Mouse (Mus musculus) WW6 (cell line): ENCODE results near the gene Mdga1.

Experiments used
- DNase-seq: peaks from one replicate; pipeline ENCODE4 v3.0.0-alpha.2; 2013; ENCODE audit warnings: low read depth, low spot score

Mdga1 gene

DNA sequence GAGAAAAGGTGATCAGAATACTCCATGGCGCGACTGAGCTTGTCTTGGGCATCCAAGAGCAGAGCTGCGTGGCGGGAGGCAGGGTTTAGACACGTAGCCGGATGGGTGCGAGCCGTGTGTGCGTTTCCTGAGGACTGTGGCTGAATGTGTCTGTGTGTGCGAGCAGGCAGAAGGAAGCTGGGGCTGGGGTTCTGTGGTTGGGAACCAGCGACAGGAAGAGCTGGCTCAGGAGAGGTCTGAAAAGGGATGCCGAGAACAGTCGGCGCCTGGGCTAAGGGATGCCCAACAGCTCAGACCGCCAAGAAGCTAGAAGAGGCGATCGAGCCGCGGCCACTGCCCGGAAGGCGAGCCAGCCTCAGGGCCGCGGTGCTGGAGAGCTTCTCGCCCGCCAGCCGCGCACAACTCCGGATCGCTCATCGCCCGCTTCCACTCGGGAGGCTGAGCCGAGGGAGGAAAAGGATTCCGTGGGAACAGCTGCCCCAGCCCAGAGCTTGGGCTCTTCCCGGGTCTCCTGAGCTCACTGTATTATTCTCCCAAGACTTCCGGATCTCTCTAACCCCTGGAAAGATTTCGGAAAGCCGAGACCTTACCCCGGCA lies 83.1 kb downstream of the Mdga1 start:
- no peak for DNase-seq

- no peak for DNase-seq
These were observed 83.8 kb downstream of the Mdga1 start for GRCm38 (mm10) chr17:29886061-29886460.

- DNase-seq = no peak
These were observed 85.3 kb downstream of the Mdga1 start for GRCm38 (mm10) chr17:29884596-29884995.

DNA sequence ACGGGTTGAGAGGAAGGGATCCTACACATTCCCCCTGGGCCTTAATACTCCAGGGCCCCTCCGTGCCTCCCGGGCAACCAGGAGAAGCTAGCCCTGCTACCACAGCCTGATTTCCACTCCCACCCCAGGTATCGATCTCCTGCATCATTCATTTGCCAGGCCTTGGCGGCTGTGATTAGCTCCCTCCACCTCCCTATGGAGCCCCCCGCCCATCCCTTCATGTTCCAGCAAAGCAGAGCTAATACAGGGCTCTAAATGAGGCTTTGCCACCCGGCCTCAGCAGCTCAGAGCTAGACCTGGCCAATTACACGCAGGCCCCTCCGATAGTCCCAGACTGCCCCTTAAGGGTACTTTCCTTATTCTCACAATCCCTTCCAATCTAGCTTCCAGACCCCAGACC lies 86.5 kb downstream of the Mdga1 start:
- DNase-seq = no peak

GRCm38 (mm10) chr17:29882885-29883284 lies 87.0 kb downstream of the Mdga1 start:
- no peak for DNase-seq

DNA sequence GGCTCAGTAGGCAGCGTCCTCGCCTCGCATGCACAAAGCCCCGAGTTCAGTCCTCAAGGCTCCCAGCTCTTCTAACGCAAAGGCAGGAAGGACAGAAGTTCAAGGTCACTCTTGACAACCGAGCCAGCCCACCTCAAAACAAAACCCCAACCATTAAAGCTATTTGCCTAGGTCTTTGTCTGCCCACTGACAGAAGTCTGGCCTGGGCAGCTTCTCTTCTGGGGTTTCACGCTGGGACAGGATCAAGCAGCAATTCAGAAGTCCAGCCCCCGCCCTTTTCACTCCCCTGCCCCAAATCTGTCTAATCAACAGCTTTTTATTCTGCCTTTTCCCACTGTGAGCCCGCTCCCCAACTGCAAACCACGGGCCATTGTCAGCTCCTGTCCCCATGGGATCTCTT lies 89.6 kb downstream of the Mdga1 start:
- DNase-seq = no peak

DNA sequence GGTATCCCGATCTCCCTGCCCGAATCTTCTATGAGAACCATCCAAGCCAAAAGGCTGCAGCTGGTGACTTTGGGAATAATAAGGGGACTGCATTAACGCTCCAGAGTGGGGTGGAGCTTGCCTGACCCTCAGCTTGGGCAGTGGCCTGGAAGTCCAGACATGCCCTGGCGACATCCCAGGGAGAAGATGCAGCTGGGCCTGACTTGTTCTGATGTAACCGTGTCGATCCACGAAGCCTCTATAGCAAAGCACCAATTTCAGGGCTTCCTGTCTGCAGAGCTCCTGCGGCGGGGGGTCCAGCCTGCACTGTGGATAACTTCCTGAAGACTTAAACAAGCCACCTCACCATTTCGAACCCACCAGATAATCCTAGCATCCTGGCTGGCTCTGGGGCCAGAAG lies 90.9 kb downstream of the Mdga1 start:
- DNase-seq = no peak

DNA sequence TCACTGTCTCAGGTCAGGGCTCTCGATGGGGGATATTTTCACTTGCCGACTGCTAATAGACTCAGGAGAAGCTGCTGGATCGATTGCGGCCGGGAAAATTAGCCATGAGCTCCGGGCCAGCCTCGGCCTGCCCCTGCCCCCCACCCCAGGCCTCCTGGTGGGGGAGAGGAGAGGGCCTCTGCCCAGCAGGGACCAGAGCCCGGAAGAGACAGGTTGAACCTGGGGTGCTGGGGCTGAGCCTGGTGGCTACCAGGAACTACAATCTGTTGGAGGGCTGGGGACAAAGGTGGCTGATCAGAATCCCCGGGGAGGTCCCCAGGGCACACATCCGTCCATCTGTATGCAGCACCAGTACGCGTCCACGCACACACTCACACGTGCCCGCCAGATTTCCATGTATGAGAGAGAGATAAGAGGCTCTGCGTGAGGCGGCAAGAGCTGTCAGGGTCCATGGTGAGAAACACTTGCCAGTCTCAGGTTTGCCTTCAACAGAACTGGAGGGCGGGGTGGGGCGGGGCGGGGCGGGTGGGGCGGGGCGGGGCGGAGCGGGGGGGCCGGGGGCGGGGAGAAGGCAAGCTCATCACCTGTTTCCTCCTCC lies 95.7 kb downstream of the Mdga1 start:
- no peak for DNase-seq

DNA sequence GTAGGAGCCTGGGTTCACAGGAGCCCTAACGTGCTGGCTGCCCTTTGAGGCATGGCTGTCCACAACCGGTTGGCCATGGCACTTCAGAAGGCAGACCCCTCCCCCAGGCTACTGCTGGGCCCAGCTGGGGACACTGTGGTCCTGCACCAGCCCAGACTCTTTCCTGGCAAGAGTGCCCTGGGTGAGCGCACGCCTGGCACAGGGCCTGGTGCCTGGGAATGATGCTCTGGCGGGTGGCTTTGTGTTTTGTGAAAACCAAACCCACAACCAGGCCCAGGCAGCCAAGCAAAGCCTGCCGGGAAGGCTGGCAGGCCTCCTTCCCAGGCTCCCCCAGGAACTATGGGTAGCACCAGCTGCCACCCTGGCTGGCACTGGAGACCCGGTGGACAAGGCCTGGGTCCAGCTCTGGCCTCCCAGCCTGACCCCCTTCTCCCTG lies 96.3 kb downstream of the Mdga1 start:
- no peak for DNase-seq

DNA sequence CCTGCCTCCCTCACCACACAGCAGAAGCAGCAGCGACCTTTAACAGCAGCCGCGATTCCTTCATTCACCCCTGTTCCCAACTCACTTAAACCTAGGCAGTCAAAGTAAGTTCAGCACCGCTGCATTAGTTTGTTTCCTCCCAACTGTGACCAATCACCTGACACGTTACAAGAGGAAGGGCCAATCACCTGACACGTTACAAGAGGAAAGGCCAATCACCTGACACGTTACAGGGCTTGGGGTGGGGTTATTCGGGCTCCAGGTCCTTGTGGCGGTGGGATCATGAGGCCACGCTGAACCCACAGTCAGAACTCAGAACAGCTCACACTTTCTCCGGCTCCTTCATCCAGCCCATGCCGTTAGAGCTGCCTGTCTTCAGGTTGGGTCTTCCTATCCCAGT lies 99.6 kb downstream of the Mdga1 start:
- no peak for DNase-seq

DNA sequence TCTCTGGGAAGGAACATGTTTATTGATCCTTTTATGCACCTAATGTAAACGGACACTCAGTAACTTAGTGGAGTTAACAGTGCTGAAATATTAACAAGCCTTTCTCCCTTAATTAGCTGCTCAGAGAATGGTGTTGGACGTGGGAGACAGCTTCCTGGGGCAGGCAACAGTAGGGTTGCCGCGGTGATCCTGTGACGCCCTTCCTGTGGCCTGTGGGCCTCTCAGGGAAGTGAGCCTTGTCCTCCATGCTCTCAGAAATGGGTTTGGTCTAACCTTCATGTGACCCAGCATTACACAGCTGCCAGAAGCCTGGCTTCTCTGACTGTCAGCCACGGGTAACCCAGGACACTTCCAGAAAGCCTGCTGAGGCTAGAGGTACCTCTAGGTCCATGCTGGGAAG lies 104.0 kb downstream of the Mdga1 start:
- no peak for DNase-seq

GRCm38 (mm10) chr17:29864440-29864839 lies 105.4 kb downstream of the Mdga1 start:
- no peak for DNase-seq

DNA sequence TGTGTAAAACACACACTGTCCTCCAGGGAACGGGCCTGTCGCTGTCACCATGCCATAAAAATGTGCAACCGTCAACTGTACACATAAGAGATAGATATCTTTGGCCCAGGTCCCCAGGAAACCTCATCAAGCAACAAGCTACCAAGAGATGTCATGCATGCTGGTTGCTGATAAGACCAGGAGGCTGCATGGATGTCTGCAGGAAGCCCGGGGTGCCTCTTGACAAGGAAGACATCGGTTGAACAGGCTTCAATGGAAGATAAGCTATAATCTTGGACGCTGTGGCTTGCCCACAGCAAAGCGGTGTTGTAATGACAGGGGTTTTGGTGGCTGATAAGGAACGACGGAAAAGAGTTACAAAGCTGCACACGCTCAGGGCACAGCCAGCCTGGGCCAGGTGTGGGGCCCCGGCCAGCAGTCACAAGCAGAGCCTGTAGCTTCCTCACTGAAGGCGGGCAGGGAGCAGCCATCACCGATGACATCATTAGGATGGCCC lies 110.1 kb downstream of the Mdga1 start:
- DNase-seq = no peak

DNA sequence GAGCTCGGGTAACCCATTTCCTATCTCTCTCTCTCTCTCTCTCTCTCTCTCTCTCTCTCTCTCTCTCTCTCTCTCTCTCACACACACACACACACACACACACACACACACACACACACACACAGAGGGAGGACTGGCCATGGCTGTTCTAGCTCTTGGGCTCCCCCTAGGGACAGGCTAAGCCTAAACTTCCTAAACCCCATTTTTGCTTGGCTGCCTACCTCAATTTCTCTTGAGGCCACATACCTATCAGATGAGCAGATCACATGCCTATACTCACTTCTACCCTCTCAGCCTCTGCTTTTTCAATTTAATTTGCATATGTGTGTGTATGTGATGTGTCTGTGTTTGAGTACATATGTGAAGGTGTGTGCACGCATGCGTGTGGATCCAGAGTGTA lies 111.1 kb downstream of the Mdga1 start:
- no peak for DNase-seq

GRCm38 (mm10) chr17:29855702-29856580 lies 113.9 kb downstream of the Mdga1 start:
- no peak for DNase-seq

- no peak for DNase-seq
These were observed 115.1 kb downstream of the Mdga1 start for GRCm38 (mm10) chr17:29854835-29855234.

DNA sequence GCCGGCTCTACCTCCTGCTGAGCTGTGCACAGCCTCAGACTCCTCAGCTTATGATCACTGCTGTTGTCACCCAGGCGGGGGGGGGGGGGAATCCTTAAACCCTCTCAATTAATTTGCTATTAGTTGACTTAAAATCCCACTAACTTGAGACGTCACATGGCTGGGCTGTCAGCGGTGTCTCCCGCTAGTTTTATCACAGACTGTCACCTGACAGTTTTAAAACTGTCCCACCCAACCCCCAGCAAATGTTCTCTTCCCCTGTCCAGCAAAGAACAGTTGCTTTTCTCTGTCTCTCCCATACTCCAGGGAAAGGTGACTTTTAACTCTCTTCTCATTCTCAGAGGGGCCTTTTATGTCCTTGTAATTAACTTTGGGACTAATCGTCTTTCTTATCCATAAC lies 115.5 kb downstream of the Mdga1 start:
- no peak for DNase-seq

DNA sequence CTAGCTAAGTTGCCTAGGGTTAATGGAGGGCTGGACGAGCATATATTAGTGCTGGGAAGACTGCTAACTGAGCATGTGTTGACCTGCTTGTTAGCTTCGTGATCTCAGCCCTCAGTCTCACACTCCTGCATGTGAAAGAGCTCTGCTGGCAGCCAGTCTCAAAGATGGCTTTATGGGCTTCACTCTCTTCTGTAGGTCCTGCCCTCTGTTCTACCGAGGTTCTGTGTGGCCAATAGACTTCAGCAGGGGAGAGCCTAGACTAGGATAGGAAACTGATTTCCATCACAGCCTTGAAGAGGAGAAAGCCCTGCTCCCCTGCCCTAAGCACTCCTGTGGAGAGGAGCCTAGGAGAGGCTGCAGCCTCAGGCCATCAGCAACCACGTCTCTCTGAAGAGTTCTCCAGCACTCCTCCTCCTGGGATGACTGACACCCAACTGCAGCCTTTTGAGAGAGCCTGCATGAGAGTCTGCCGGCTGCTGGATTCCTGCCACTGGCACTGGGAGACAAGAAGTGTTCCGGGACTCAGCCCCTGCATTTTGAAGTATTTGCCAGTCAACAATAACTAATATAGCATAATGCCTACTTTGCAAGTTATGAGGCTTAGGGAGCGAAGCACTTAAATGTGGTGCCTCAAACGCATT lies 116.9 kb downstream of the Mdga1 start:
- DNase-seq = no peak

GRCm38 (mm10) chr17:29849436-29849797 lies 120.5 kb downstream of the Mdga1 start:
- no peak for DNase-seq

DNA sequence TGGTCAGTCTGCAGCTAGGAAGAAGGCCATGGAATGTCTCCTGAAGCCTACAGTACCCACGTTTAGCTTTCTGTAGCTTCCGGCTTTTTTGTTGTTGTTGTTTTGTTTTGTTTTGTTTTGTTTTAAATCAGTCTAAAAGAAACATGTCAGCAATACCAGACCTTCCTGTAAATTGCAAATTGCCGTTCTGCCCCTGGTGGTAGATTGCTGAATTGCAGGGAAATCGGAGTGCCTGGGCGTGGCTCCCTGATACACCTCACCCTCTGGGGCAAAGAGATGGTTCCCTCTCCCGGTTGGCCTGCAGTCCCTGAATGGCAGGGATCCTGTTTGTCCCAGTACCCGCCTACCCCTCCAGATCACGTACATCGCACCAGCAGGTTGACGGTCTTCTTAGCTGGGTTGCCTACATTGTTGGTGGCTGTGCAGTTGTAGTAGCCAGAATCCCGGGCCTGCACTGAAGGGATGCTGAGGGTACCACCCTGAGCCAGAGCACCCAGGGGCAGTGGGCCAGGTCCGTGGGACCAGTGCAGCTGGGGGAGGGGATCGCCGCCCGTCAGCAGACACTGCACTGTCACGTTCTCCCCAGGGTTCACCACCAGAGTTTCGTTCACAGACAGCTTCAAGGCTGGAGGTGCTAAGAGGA lies 121.0 kb downstream of the Mdga1 start:
- peak; percentile 63 for DNase-seq

DNA sequence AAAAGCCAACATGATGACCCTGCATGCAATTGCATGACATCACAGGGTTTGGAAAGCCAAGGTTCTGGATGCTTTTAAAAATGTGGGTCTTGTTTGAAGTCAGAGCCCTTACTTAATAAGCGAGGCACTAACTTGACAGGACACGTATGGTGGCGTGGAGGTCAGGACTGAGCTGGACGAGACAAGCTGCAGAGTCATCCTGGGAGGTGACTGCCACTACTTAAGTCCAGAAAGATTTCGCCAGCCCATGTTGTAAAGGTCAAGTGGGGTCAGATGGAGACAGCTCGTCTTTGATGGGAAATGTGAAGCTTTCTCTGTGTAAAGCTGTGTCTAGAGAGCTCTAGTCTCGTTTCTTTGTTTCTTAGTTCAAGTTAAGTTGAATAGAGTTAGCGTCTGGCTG lies 122.6 kb downstream of the Mdga1 start:
- no peak for DNase-seq

DNA sequence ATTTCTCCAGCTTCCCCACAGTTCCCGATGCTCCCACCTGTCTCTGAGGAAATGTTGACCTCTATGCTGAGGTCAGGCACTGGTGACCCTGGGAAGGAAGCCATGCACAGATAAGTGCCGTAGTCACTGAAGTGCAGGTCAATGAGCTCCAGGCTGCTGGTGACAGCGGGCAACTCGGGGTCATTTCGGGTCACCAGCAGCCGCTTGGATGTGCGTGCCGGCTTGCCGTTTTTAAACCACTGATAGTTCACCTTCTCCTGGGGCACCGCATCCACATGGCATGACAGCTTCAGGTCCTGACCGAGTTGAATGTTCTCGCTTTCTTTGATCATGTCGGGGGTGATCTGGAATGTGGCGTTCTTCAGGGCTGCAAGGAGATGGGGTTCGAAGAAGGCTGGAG lies 123.6 kb downstream of the Mdga1 start:
- DNase-seq = no peak
